9 mouse cellular contexts compared by ENCODE assay signal in genomic region chr17:54191526-54192230, GRCm38 (mm10).
DNase-seq lines count a peak whose midpoint lies in the region; ATAC-seq and TF ChIP-seq lines count a peak whose summit lies in the region.
"Had no signal": no experiment of that assay in that cellular context is flagged by ENCODE, and none has a peak within 500 bp of the region (broad histone marks: within the 10 kb centered on the region; RNA-seq: fewer than 3 reads in every experiment).

No protein-coding gene starts in this region.

- no peak overlapping the region for H3K9ac ChIP-seq in midbrain, embryonic 11.5 days (ENCODE audit: low read length)
- H3K9ac ChIP-seq in lung, postnatal 0 days (replicated peaks; ENCODE audit: low read depth), result no peak overlapping the region

- WGBS in midbrain, embryonic 11.5 days, result 70% methylated on average over 5 of the region's 5 CpGs
- WGBS in midbrain, embryonic 10.5 days, result 72% methylated on average over 5 of the region's 5 CpGs
- WGBS in kidney, adult 2 months, result 21% methylated on average over 5 of the region's 5 CpGs
- WGBS in lung, postnatal 0 days, result 45% methylated on average over 5 of the region's 5 CpGs

- H3K27me3 ChIP-seq in midbrain, embryonic 11.5 days (ENCODE audit: control insufficient read depth, insufficient read depth, low read length), result no peaks in the 10 kb centered on the region
- no peaks in the 10 kb centered on the region for H3K27me3 ChIP-seq in midbrain, embryonic 10.5 days (ENCODE audit: low read depth, poor library complexity, severe bottlenecking)
- H3K27me3 ChIP-seq in kidney, adult 2 months (replicated peaks; ENCODE audit: control insufficient read depth, insufficient read depth, low read length), result no peaks in the 10 kb centered on the region
- no peaks in the 10 kb centered on the region for H3K27me3 ChIP-seq in myocyte (ENCODE audit: control insufficient read depth, insufficient read depth, insufficient read length)
- no peaks in the 10 kb centered on the region for H3K27me3 ChIP-seq in lung, postnatal 0 days (replicated peaks; ENCODE audit: insufficient read depth, low read length)

- peak; percentile 6 for DNase-seq in adrenal gland, postnatal 14 days
- DNase-seq in adrenal gland, adult 8-10 months, result no peak
- no peak for DNase-seq in midbrain, embryonic 11.5 days (ENCODE audit: low spot score, missing footprints)
- DNase-seq in midbrain, embryonic 10.5 days (ENCODE audit: low spot score), result no peak
- DNase-seq in kidney, adult 2 months, result peak; percentile 5
- DNase-seq in lung, postnatal 14 days, result no peak
- DNase-seq in lung, postnatal 0 days (ENCODE audit: low spot score), result no peak

- H3K9me3 ChIP-seq in midbrain, embryonic 11.5 days (ENCODE audit: control insufficient read depth, low read length), result no peaks in the 10 kb centered on the region
- no peaks in the 10 kb centered on the region for H3K9me3 ChIP-seq in midbrain, embryonic 10.5 days (replicated peaks)
- H3K9me3 ChIP-seq in lung, postnatal 0 days (ENCODE audit: low read length), result no peaks in the 10 kb centered on the region

- no peak for TF ChIP-seq POLR2A in kidney, adult 2 months (IDR thresholded peaks at IDR 0.05; ENCODE audit: low read depth, low read length)
- no peak for TF ChIP-seq POLR2A in myocyte (IDR thresholded peaks at IDR 0.05; ENCODE audit: insufficient read length, low read depth)

- no peaks in the 10 kb centered on the region for H3K36me3 ChIP-seq in midbrain, embryonic 11.5 days (ENCODE audit: control insufficient read depth, insufficient read depth, low read length)
- H3K36me3 ChIP-seq in midbrain, embryonic 10.5 days, result no peaks in the 10 kb centered on the region
- H3K36me3 ChIP-seq in kidney, adult 2 months (ENCODE audit: control insufficient read depth, insufficient read depth, low read length), result no peaks in the 10 kb centered on the region
- H3K36me3 ChIP-seq in myocyte (ENCODE audit: control insufficient read depth, insufficient read depth), result no peaks in the 10 kb centered on the region
- H3K36me3 ChIP-seq in lung, postnatal 0 days (ENCODE audit: insufficient read depth, low read length), result no peaks in the 10 kb centered on the region

- no peaks in the 10 kb centered on the region for H3K79me2 ChIP-seq in myocyte (ENCODE audit: control insufficient read depth, insufficient read depth)

- no peak for TF ChIP-seq CTCF in kidney, adult 2 months (conservative IDR thresholded peaks at IDR 0.05; ENCODE audit: insufficient read depth, insufficient read length, low read depth, low read length)
- TF ChIP-seq CTCF in lung, postnatal 0 days (IDR thresholded peaks at IDR 0.05), result no peak

- TF ChIP-seq EP300 in lung, postnatal 0 days (IDR thresholded peaks at IDR 0.05), result no peak

- H3K4me1 ChIP-seq in midbrain, embryonic 11.5 days (ENCODE audit: control insufficient read depth, insufficient read depth, low read length), result no peaks in the 10 kb centered on the region
- H3K4me1 ChIP-seq in midbrain, embryonic 10.5 days, result no peaks in the 10 kb centered on the region
- no peaks in the 10 kb centered on the region for H3K4me1 ChIP-seq in kidney, adult 2 months (ENCODE audit: control insufficient read depth, insufficient read depth, low read length)
- no peaks in the 10 kb centered on the region for H3K4me1 ChIP-seq in lung, postnatal 0 days (ENCODE audit: insufficient read depth, low read depth, low read length)

- H3K4me2 ChIP-seq in midbrain, embryonic 11.5 days, result no peak overlapping the region
- H3K4me2 ChIP-seq in myocyte (ENCODE audit: low read depth), result peak overlapping the region; percentile 25
- H3K4me2 ChIP-seq in lung, postnatal 0 days (replicated peaks; ENCODE audit: low read depth, low read length), result no peak overlapping the region

- no peak overlapping the region for H3ac ChIP-seq in myocyte (ENCODE audit: control insufficient read depth, insufficient read length)

- no peak overlapping the region for H3K27ac ChIP-seq in midbrain, embryonic 11.5 days (ENCODE audit: low read depth, low read length)
- H3K27ac ChIP-seq in midbrain, embryonic 10.5 days (replicated peaks), result no peak overlapping the region
- no peak overlapping the region for H3K27ac ChIP-seq in kidney, adult 2 months (ENCODE audit: insufficient read depth, low read depth, low read length)
- H3K27ac ChIP-seq in lung, postnatal 0 days (ENCODE audit: low read length), result no peak overlapping the region
- H3K27ac ChIP-seq: layer of hippocampus, adult 2 months had no signal

- no peak overlapping the region for H3K4me3 ChIP-seq in midbrain, embryonic 11.5 days (ENCODE audit: low read depth, low read length)
- no peak overlapping the region for H3K4me3 ChIP-seq in midbrain, embryonic 10.5 days
- no peak overlapping the region for H3K4me3 ChIP-seq in kidney, adult 2 months (ENCODE audit: insufficient read depth, low read depth, low read length)
- no peak overlapping the region for H3K4me3 ChIP-seq in myocyte
- H3K4me3 ChIP-seq in lung, postnatal 0 days (ENCODE audit: low read depth, low read length), result no peak overlapping the region
- H3K4me3 ChIP-seq: layer of hippocampus, adult 2 months had no signal

- ATAC-seq in midbrain, embryonic 11.5 days (ENCODE audit: low FRiP score), result 0 out of 2 replicates have a peak, but pooled peaks have one; percentile 40
- ATAC-seq in lung, postnatal 0 days, result no peak

TF ChIP-seq in myocyte, 11 proteins besides CTCF, POLR2A, EP300 and RAD21:
- TF ChIP-seq TCF12 (IDR thresholded peaks at IDR 0.05; ENCODE audit: insufficient read depth, poor library complexity, severe bottlenecking), result no peak
- TF ChIP-seq CEBPB (IDR thresholded peaks at IDR 0.05; ENCODE audit: insufficient read depth, poor library complexity, severe bottlenecking), result no peak
- peak in 1 of 3 experiments; percentile 62 for TF ChIP-seq MYOG (IDR thresholded peaks at IDR 0.05; ENCODE audit: control insufficient read depth in 1 of 3, insufficient read depth in 1 of 3, insufficient read length in 2 of 3, low read depth in 2 of 3)
TF ChIP-seq in myocyte: peak in this region for 1.

Comparison
In these comparisons a context has a peak if more than half of its experiments do, and no peak if none do; other contexts are left out.
1. DNase-seq: peak in adrenal gland, postnatal 14 days (single experiment) and kidney, adult 2 months (single experiment); none in adrenal gland, adult 8-10 months (single experiment), midbrain, embryonic 11.5 days (single experiment), midbrain, embryonic 10.5 days (single experiment), lung, postnatal 14 days (single experiment) and lung, postnatal 0 days (single experiment).